Comparison of ENCODE assay signal across 9 mouse cellular contexts in the genomic region with DNA sequence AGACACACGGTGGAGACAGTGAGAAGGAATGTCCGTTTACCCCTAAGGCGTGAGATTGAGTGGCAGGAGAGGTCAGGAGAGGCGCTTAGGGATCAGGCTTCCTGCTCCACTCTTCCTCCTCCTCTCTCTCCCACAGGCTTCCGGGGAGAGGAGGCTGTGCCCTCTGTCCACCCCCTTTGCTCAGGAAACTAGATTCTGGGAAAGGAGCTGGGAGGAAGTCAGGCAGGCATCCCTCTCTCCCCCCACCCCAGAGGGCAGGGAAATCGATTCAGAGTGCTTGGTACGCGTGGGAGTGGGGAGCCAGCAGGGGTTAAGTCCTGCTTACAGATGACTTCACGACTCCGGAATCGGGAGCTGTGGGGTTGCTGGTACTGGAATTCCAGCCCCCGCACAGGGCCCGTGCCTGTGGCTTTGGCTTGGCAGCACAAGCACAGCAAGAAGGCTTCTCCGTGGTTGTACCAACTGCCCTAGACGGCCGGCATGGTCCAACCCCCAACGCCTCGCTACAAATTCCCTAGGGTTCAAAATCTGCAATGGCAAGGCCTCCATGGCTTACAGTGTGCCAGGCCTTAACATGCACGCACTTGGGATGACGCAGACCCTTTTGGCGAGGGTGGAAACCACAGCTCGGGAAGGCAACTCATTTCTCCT. TPM values are rescaled to one million over a fixed set of nuclear protein-coding genes. Genes with fewer than 3 reads are reported as not detected.
DNase-seq lines count a peak whose midpoint lies in the region; ATAC-seq and TF ChIP-seq lines count a peak whose summit lies in the region.
"Had no signal": no experiment of that assay in that cellular context is flagged by ENCODE, and none has a peak within 500 bp of the region (broad histone marks: within the 10 kb centered on the region; RNA-seq: fewer than 3 reads in every experiment).

No protein-coding gene starts in this region.

- no peak for TF ChIP-seq EP300 in liver, embryonic 14.5 days (IDR thresholded peaks at IDR 0.05; ENCODE audit: low read depth)

- ATAC-seq in embryonic facial prominence, embryonic 12.5 days (ENCODE audit: insufficient number of reproducible peaks, insufficient read depth, low FRiP score, low TSS enrichment), result no peak
- no peak for ATAC-seq in intestine, embryonic 14.5 days (replicated peaks; ENCODE audit: low FRiP score, low TSS enrichment, low read depth)
- ATAC-seq in liver, embryonic 14.5 days (ENCODE audit: insufficient read depth), result no peak
- no peak for ATAC-seq in megakaryocyte, adult 5-6 weeks (ENCODE audit: poor library complexity, severe bottlenecking)

- TF ChIP-seq CTCF in liver, embryonic 14.5 days (IDR thresholded peaks at IDR 0.05; ENCODE audit: low read depth), result no peak

- H3K27ac ChIP-seq in embryonic facial prominence, embryonic 12.5 days, result no peak overlapping the region
- peak overlapping the region; percentile 36 for H3K27ac ChIP-seq in intestine, embryonic 14.5 days (ENCODE audit: low read depth)
- H3K27ac ChIP-seq in liver, embryonic 14.5 days, result peak overlapping the region; percentile 31; the same call in 1 of the 2 replicates

- no peaks in the 10 kb centered on the region for H3K9me3 ChIP-seq in embryonic facial prominence, embryonic 12.5 days
- no peaks in the 10 kb centered on the region for H3K9me3 ChIP-seq in intestine, embryonic 14.5 days (ENCODE audit: control insufficient read depth, low read length)
- no peaks in the 10 kb centered on the region for H3K9me3 ChIP-seq in liver, embryonic 14.5 days (ENCODE audit: control insufficient read depth, low read length)

- H3K4me3 ChIP-seq in embryonic facial prominence, embryonic 12.5 days, result no peak overlapping the region
- no peak overlapping the region for H3K4me3 ChIP-seq in intestine, embryonic 14.5 days (ENCODE audit: low read depth, low read length)
- H3K4me3 ChIP-seq in liver, embryonic 14.5 days (ENCODE audit: insufficient read depth in 1 of 2, low read depth in 2 of 2, low read length in 2 of 2), result no peak overlapping the region

- peaks cover 63% of the 10 kb centered on the region for H3K4me1 ChIP-seq in embryonic facial prominence, embryonic 12.5 days
- H3K4me1 ChIP-seq in intestine, embryonic 14.5 days (replicated peaks; ENCODE audit: control insufficient read depth, insufficient read depth, low read length), result peaks cover 44% of the 10 kb centered on the region
- H3K4me1 ChIP-seq in liver, embryonic 14.5 days (replicated peaks; ENCODE audit: control insufficient read depth in 2 of 2, insufficient read depth in 2 of 2, low read length in 1 of 2), result peaks cover 0 to 14% of the 10 kb centered on the region in 2 experiments; a peak in 2 of 4 replicates

- 19% methylated on average over 22 of the region's 22 CpGs for WGBS in embryonic facial prominence, embryonic 12.5 days
- WGBS in intestine, embryonic 14.5 days, result 19% methylated on average over 22 of the region's 22 CpGs
- WGBS in liver, embryonic 14.5 days (ENCODE audit: insufficient replicate concordance), result 16% methylated on average over 22 of the region's 22 CpGs

- H3K36me3 ChIP-seq in embryonic facial prominence, embryonic 12.5 days, result peaks cover 9% of the 10 kb centered on the region
- peaks cover 20% of the 10 kb centered on the region; the same call in 1 of the 2 replicates for H3K36me3 ChIP-seq in intestine, embryonic 14.5 days (ENCODE audit: control insufficient read depth, insufficient read depth, low read length)
- H3K36me3 ChIP-seq in liver, embryonic 14.5 days (replicated peaks; ENCODE audit: control insufficient read depth, insufficient read depth, low read depth), result no peaks in the 10 kb centered on the region

- peak overlapping the region; percentile 22; the same call in 1 of the 2 replicates for H3K9ac ChIP-seq in embryonic facial prominence, embryonic 12.5 days
- H3K9ac ChIP-seq in intestine, embryonic 14.5 days (ENCODE audit: low read length), result 0 out of 2 replicates have a peak overlapping the region, but pooled peaks have one; percentile 12
- H3K9ac ChIP-seq in liver, embryonic 14.5 days (replicated peaks), result no peak overlapping the region

- peak overlapping the region; percentile 31 for H3K4me2 ChIP-seq in embryonic facial prominence, embryonic 12.5 days (replicated peaks)
- peak overlapping the region; percentile 28 for H3K4me2 ChIP-seq in intestine, embryonic 14.5 days (ENCODE audit: low read length)
- H3K4me2 ChIP-seq in liver, embryonic 14.5 days (ENCODE audit: low read depth), result peak overlapping the region; percentile 35

- H3K27me3 ChIP-seq in embryonic facial prominence, embryonic 12.5 days, result no peaks in the 10 kb centered on the region
- H3K27me3 ChIP-seq in intestine, embryonic 14.5 days (replicated peaks; ENCODE audit: control insufficient read depth, insufficient read depth, low read length), result no peaks in the 10 kb centered on the region
- no peaks in the 10 kb centered on the region for H3K27me3 ChIP-seq in liver, embryonic 14.5 days (ENCODE audit: control insufficient read depth, insufficient read depth, low read length)

- DNase-seq in Muller cell, postnatal 12 days (ENCODE audit: inconsistent ontology term), result peak; percentile 98
- DNase-seq in intestine, embryonic 14.5 days (ENCODE audit: low spot score), result no peak
- no peak for DNase-seq in liver, embryonic 14.5 days (ENCODE audit: low read depth in 3 of 3, low spot score in 3 of 3)
- DNase-seq in cerebellum, adult 8-10 months, result no peak
- no peak for DNase-seq in frontal cortex, adult 2 months (ENCODE audit: extremely low spot score in 1 of 2, low spot score in 1 of 2)

RNA-seq across cellular contexts. Expression of gene Sdc4, which starts 11.0 kb away (rescaled TPM):
- polyA plus RNA-seq in embryonic facial prominence, embryonic 12.5 days (2016; fragmentation: Nextera tagmentation; extraction: Ambion mirVana), result 42.6 and 44.4 TPM in 2 replicates
- polyA plus RNA-seq in intestine, embryonic 14.5 days (2014; fragmentation: Nextera tagmentation; extraction: Ambion mirVana), result 104 and 110 TPM in 2 replicates
- 9.7 and 10.8 TPM in 2 replicates for polyA plus RNA-seq in liver, embryonic 14.5 days (2012; rRNA removed)
- 23.8 and 25.4 TPM in 2 replicates for polyA plus RNA-seq in liver, embryonic 14.5 days (2014; fragmentation: Nextera tagmentation; extraction: Ambion mirVana)
- total RNA-seq in megakaryocyte, adult 5-6 weeks (2015), result 0.76 and 0.82 TPM in 2 replicates
- total RNA-seq in megakaryocyte, adult 5-6 weeks (2017), result 0.49 and 0.88 TPM in 2 replicates
- polyA plus RNA-seq in frontal cortex, adult 2 months (2012; rRNA removed), result 45.0 and 46.5 TPM in 2 replicates

RNA-seq across cellular contexts. Expression of gene Sys1, which starts 24.1 kb away (rescaled TPM):
- 65.4 and 66.8 TPM in 2 replicates for polyA plus RNA-seq in embryonic facial prominence, embryonic 12.5 days (2016; fragmentation: Nextera tagmentation; extraction: Ambion mirVana)
- polyA plus RNA-seq in intestine, embryonic 14.5 days (2014; fragmentation: Nextera tagmentation; extraction: Ambion mirVana), result 65.2 and 67.2 TPM in 2 replicates
- polyA plus RNA-seq in liver, embryonic 14.5 days (2012; rRNA removed), result 15.9 and 20.6 TPM in 2 replicates
- polyA plus RNA-seq in liver, embryonic 14.5 days (2014; fragmentation: Nextera tagmentation; extraction: Ambion mirVana), result 30.7 TPM in 2 replicates
- total RNA-seq in megakaryocyte, adult 5-6 weeks (2015), result 50.9 and 52.3 TPM in 2 replicates
- total RNA-seq in megakaryocyte, adult 5-6 weeks (2017), result 14.9 and 20.2 TPM in 2 replicates
- 58.1 and 59.1 TPM in 2 replicates for polyA plus RNA-seq in frontal cortex, adult 2 months (2012; rRNA removed)

RNA-seq across cellular contexts. Expression of gene Matn4, which starts 27.7 kb away (rescaled TPM):
- polyA plus RNA-seq in embryonic facial prominence, embryonic 12.5 days (2016; fragmentation: Nextera tagmentation; extraction: Ambion mirVana), result 36.2 and 43.9 TPM in 2 replicates
- 1.7 and 1.9 TPM in 2 replicates for polyA plus RNA-seq in intestine, embryonic 14.5 days (2014; fragmentation: Nextera tagmentation; extraction: Ambion mirVana)
- 0.16 and 0.44 TPM in 2 replicates for polyA plus RNA-seq in liver, embryonic 14.5 days (2012; rRNA removed)
- not detected in 2 replicates for polyA plus RNA-seq in liver, embryonic 14.5 days (2014; fragmentation: Nextera tagmentation; extraction: Ambion mirVana)
- not detected in 2 replicates for total RNA-seq in megakaryocyte, adult 5-6 weeks (2015)
- not detected in 2 replicates for total RNA-seq in megakaryocyte, adult 5-6 weeks (2017)
- 25.8 and 25.9 TPM in 2 replicates for polyA plus RNA-seq in frontal cortex, adult 2 months (2012; rRNA removed)
- total RNA-seq: common myeloid progenitor, adult 5-6 weeks had no signal

RNA-seq across cellular contexts. Expression of gene Gm20458, which starts 28.1 kb away (rescaled TPM):
- polyA plus RNA-seq in embryonic facial prominence, embryonic 12.5 days (2016; fragmentation: Nextera tagmentation; extraction: Ambion mirVana), result 6.1 and 6.5 TPM in 2 replicates
- 11.6 and 17.4 TPM in 2 replicates for polyA plus RNA-seq in intestine, embryonic 14.5 days (2014; fragmentation: Nextera tagmentation; extraction: Ambion mirVana)
- polyA plus RNA-seq in liver, embryonic 14.5 days (2012; rRNA removed), result 0.13 and 1.7 TPM in 2 replicates
- 1.9 and 5.9 TPM in 2 replicates for polyA plus RNA-seq in liver, embryonic 14.5 days (2014; fragmentation: Nextera tagmentation; extraction: Ambion mirVana)
- not detected in 2 replicates for total RNA-seq in megakaryocyte, adult 5-6 weeks (2015)
- total RNA-seq in megakaryocyte, adult 5-6 weeks (2017), result not detected in 2 replicates
- 9.3 and 10.0 TPM in 2 replicates for polyA plus RNA-seq in frontal cortex, adult 2 months (2012; rRNA removed)

RNA-seq across cellular contexts. Expression of gene Rbpjl, which starts 29.7 kb away (rescaled TPM):
- polyA plus RNA-seq in embryonic facial prominence, embryonic 12.5 days (2016; fragmentation: Nextera tagmentation; extraction: Ambion mirVana), result 0.46 and 0.53 TPM in 2 replicates
- 0.07 and 10.4 TPM in 2 replicates for polyA plus RNA-seq in intestine, embryonic 14.5 days (2014; fragmentation: Nextera tagmentation; extraction: Ambion mirVana)
- polyA plus RNA-seq in liver, embryonic 14.5 days (2012; rRNA removed), result 0.06 and 0.08 TPM in 2 replicates
- 0.05 TPM in 1 of 2 replicates, not detected in the other for polyA plus RNA-seq in liver, embryonic 14.5 days (2014; fragmentation: Nextera tagmentation; extraction: Ambion mirVana)
- not detected in 2 replicates for total RNA-seq in megakaryocyte, adult 5-6 weeks (2015)
- not detected in 2 replicates for total RNA-seq in megakaryocyte, adult 5-6 weeks (2017)
- 1.7 and 1.8 TPM in 2 replicates for polyA plus RNA-seq in frontal cortex, adult 2 months (2012; rRNA removed)
- total RNA-seq: common myeloid progenitor, adult 5-6 weeks had no signal
- polyA plus RNA-seq: neural tube, embryonic 11.5 days had no signal
